Mouse (Mus musculus) layer of hippocampus, adult 8-10 months (tissue): ENCODE measurements at regions not wholly inside any gene's neighbourhood (a gene's known extent, or its start where the extent isn't known, plus 50 kb on each side); places are given as distances from the start of the nearest gene placed in this dataset.

Experiments
- DNase-seq, 2 experiments: peaks; one replicate each; pipeline ENCODE4 v3.0.0; 2022; ENCODE audit warnings: low spot score in 2 of 2

- DNase-seq, result no peak
Observed at GRCm38 (mm10) chr10:8951236-8951825, 65.5 kb upstream of the Sash1 start.

- DNase-seq, result no peak
Observed at GRCm38 (mm10) chr10:8948227-8948626, 62.4 kb upstream of the Sash1 start.

DNA sequence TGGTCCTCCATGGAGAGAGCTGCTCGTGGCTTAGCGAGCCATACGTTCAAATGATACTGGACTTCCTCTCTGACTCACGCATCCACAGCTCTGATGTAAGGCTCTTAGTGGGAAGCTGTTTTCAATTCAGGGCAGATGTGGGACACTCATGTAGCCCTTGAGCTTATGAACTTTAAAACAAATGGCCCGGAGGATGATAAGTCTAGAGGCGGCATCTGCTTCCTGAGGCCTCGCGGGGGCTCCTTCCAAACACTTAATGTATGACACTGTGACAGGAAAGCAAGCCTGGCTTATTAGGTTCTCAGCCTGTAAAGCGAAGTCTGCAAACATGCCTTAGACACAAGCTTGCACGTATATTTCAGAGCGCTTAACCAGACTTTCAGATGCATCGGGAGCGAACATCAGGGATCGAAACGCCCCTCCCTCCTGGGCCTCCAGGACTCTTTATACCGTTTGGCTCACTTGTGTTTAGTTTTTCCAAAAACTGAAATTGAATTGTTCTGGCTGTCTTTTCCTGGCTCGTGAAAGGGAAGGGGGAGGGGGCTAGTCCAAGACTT is 59.4 kb upstream of the Sash1 start:
- no peak for DNase-seq

- DNase-seq, result no peak
Observed at GRCm38 (mm10) chr10:8944586-8944985, 58.7 kb upstream of the Sash1 start.

DNA sequence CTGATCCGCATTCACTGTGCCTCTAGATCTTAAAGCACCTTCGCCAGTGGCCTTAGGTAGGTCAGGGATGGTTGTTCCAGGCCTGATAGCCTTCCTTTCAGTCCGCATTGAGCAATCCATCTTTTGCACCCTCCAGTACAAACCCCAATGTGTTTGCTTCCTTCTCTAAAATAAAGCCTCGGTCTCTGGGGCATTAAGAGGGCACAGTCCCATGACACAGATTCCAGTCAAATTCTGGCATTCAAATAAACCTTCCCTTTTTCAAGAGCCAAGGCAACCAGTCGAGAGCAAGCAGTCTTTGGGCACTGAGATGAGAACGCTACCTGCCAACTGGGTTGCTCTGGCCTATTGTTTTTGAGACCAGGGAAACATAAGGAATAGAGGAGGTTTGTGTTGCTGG is 57.8 kb upstream of the Sash1 start:
- DNase-seq, result peak; percentile 32 to 70

GRCm38 (mm10) chr10:8942967-8943471 is 57.1 kb upstream of the Sash1 start:
- DNase-seq, result peak; percentile 23 to 44

DNA sequence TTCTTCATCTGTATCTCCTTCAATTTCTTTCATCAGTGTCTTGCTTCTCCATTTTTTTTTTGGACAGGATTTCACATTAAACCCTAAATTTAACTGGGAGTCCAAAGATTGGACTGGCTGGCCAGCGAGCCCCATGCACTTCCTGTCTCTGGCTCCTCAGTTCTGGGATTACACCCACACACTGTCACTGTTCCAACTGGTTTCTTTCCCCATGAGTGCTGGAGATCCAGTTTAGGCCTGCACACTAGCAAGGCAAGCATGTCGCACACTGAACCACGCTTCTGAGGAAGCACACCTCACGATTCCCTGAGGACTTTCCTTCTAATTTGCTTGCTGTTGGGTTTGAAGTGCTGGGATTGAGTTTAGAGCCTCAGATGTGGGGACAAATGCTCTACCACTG is 50.5 kb upstream of the Sash1 start:
- DNase-seq, result no peak
